Mouse (Mus musculus) CH12.LX (cell line): ENCODE results near the gene Tanc1. TPM values are rescaled to one million over a fixed set of nuclear protein-coding genes. Genes with fewer than 3 reads are reported as not detected.

ENCODE experiments used
- DNase-seq: peaks from one replicate; pipeline ENCODE4 v3.0.0-alpha.2; 2013; ENCODE audit errors: extremely low read depth
- H3K27ac ChIP-seq: 2 replicates; pipeline ENCODE4 v1.5.1; 2012; ENCODE audit warnings: low read depth, mild to moderate bottlenecking, control low read depth, moderate library complexity; ENCODE audit not compliant: insufficient read depth
- H3K27me3 ChIP-seq: replicated peaks from 2 replicates; pipeline ENCODE3; 2012; ENCODE audit warnings: inconsistent platforms
- H3K36me3 ChIP-seq, 2 experiments: replicated peaks in 1 of 2; 2 replicates each; pipeline versions ENCODE3 to v1.6.1; 2012; ENCODE audit warnings: inconsistent platforms in 1 of 2, low read length in 1 of 2, mild to moderate bottlenecking in 1 of 2, mixed read lengths in 1 of 2, moderate library complexity in 1 of 2; ENCODE audit not compliant: control insufficient read depth in 1 of 2, insufficient read depth in 1 of 2
- H3K4me1 ChIP-seq, 2 experiments: 2 replicates each; pipeline ENCODE4 v1.6.1; 2012; ENCODE audit warnings: inconsistent platforms in 1 of 2, moderate library complexity in 1 of 2; ENCODE audit not compliant: insufficient read depth in 2 of 2, control insufficient read depth in 1 of 2
- H3K4me2 ChIP-seq: 2 replicates; pipeline ENCODE4 v1.6.1; 2012; ENCODE audit warnings: low read depth, mild to moderate bottlenecking, control low read depth; ENCODE audit not compliant: poor library complexity, insufficient read depth, severe bottlenecking
- H3K4me3 ChIP-seq, 3 experiments: fragments of 150-350 bp in 1 of 3; sonication (generic) in 1 of 3; replicated peaks in 1 of 3; 2 replicates each; pipeline versions ENCODE3 to v1.5.1; 2011 to 2012; ENCODE audit warnings: low read depth in 2 of 3, low read length in 2 of 3, mild to moderate bottlenecking in 2 of 3, moderate library complexity in 2 of 3, control low read depth in 1 of 3, improper control_type of control experiment in 1 of 3, inconsistent platforms in 1 of 3, mixed read lengths in 1 of 3; ENCODE audit not compliant: poor library complexity in 1 of 3
- H3K79me2 ChIP-seq: replicated peaks from 2 replicates; pipeline ENCODE4 v1.6.1; 2012; ENCODE audit warnings: mild to moderate bottlenecking, moderate library complexity; ENCODE audit not compliant: control insufficient read depth, poor library complexity, insufficient read depth, severe bottlenecking; ENCODE audit errors: extremely low read depth
- H3K9ac ChIP-seq: 2 replicates; pipeline ENCODE4 v1.6.1; 2012; ENCODE audit warnings: low read depth, mild to moderate bottlenecking, control low read depth, moderate library complexity; ENCODE audit not compliant: insufficient read depth
- H3K9me3 ChIP-seq: replicated peaks from 2 replicates; pipeline ENCODE3; 2012; ENCODE audit warnings: low read length, inconsistent platforms, mixed read lengths
- BHLHE40 ChIP-seq: IDR thresholded peaks from 2 replicates; pipeline ENCODE4 v1.6.1; 2011; ENCODE audit warnings: mild to moderate bottlenecking, low read depth, low read length, improper control_type of control experiment
- CTCF ChIP-seq, 2 experiments: IDR thresholded peaks in 1 of 2; conservative IDR thresholded peaks in 1 of 2; 2 replicates each; pipeline ENCODE4 v1.5.1; 2011 to 2012; ENCODE audit warnings: low read depth in 2 of 2, low read length in 2 of 2, improper control_type of control experiment in 1 of 2, inconsistent platforms in 1 of 2, mild to moderate bottlenecking in 1 of 2, moderate library complexity in 1 of 2
- ELF1 ChIP-seq: IDR thresholded peaks from 2 replicates; pipeline ENCODE4 v1.6.1; 2014; ENCODE audit warnings: low read depth, mild to moderate bottlenecking, inconsistent platforms, low read length, improper control_type of control experiment
- EP300 ChIP-seq: IDR thresholded peaks from 2 replicates; pipeline ENCODE4 v1.6.1; 2011; ENCODE audit warnings: low read length, improper control_type of control experiment
- ETS1 ChIP-seq: conservative IDR thresholded peaks from 2 replicates; pipeline ENCODE4 v1.6.1; 2012; ENCODE audit warnings: low read depth, mild to moderate bottlenecking, inconsistent platforms, low read length, improper control_type of control experiment, moderate library complexity
- GABPA ChIP-seq: IDR thresholded peaks from 2 replicates; pipeline ENCODE4 v1.6.1; 2012; ENCODE audit warnings: low read depth, low read length, improper control_type of control experiment, inconsistent platforms; ENCODE audit not compliant: insufficient replicate concordance
- IRF4 ChIP-seq: IDR thresholded peaks from 2 replicates; pipeline ENCODE4 v1.6.1; 2014; ENCODE audit warnings: low read depth, mild to moderate bottlenecking, inconsistent platforms, low read length, improper control_type of control experiment
- JUND ChIP-seq: conservative IDR thresholded peaks from 2 replicates; pipeline ENCODE4 v1.6.1; 2011; ENCODE audit warnings: low read depth, low read length, improper control_type of control experiment
- KAT2A ChIP-seq: IDR thresholded peaks from 2 replicates; pipeline ENCODE4 v1.6.1; 2012; ENCODE audit warnings: low read length, improper control_type of control experiment, inconsistent platforms; ENCODE audit not compliant: insufficient replicate concordance
- MAFK ChIP-seq: IDR thresholded peaks from 2 replicates; pipeline ENCODE4 v1.6.1; 2011; ENCODE audit warnings: low read length, improper control_type of control experiment; ENCODE audit not compliant: insufficient replicate concordance
- MYC ChIP-seq: IDR thresholded peaks from 2 replicates; pipeline ENCODE4 v1.6.1; 2011; ENCODE audit warnings: low read depth, mild to moderate bottlenecking, improper control_type of control experiment, low read length
- NELFE ChIP-seq: IDR thresholded peaks from 2 replicates; pipeline ENCODE4 v1.6.1; 2011; ENCODE audit warnings: low read depth, low read length, improper control_type of control experiment
- POLR2A ChIP-seq: IDR thresholded peaks from 2 replicates; pipeline ENCODE4 v1.6.1; 2011; ENCODE audit warnings: low read depth, mild to moderate bottlenecking, improper control_type of control experiment, low read length
- POLR2AphosphoS2 ChIP-seq: IDR thresholded peaks from 2 replicates; pipeline ENCODE4 v1.6.1; 2011; ENCODE audit warnings: low read depth, low read length, improper control_type of control experiment
- RAD21 ChIP-seq: IDR thresholded peaks from 2 replicates; pipeline ENCODE4 v1.6.1; 2011; ENCODE audit warnings: low read depth, mild to moderate bottlenecking, low read length, improper control_type of control experiment, moderate library complexity
- SIN3A ChIP-seq: IDR thresholded peaks from 2 replicates; pipeline ENCODE4 v1.6.1; 2012; ENCODE audit warnings: low read length, improper control_type of control experiment, inconsistent platforms
- SMC3 ChIP-seq: IDR thresholded peaks from 2 replicates; pipeline ENCODE4 v1.6.1; 2011; ENCODE audit warnings: low read depth, low read length, improper control_type of control experiment
- TCF12 ChIP-seq: IDR thresholded peaks from 2 replicates; pipeline ENCODE4 v1.6.1; 2014; ENCODE audit warnings: low read depth, mild to moderate bottlenecking, inconsistent platforms, low read length, improper control_type of control experiment
- UBTF ChIP-seq: IDR thresholded peaks from 2 replicates; pipeline ENCODE4 v1.6.1; 2012; ENCODE audit warnings: low read depth, mild to moderate bottlenecking, inconsistent platforms, low read length, improper control_type of control experiment, moderate library complexity
- USF1 ChIP-seq: IDR thresholded peaks from 2 replicates; pipeline ENCODE4 v1.6.1; 2014; ENCODE audit warnings: low read depth, mild to moderate bottlenecking, inconsistent platforms, low read length, improper control_type of control experiment
- USF2 ChIP-seq: conservative IDR thresholded peaks from 2 replicates; pipeline ENCODE4 v1.6.1; 2011; ENCODE audit warnings: low read depth, low read length, improper control_type of control experiment
- ZC3H11A ChIP-seq: IDR thresholded peaks from 2 replicates; pipeline ENCODE4 v1.6.1; 2012; ENCODE audit warnings: low read depth, mild to moderate bottlenecking, inconsistent platforms, low read length, improper control_type of control experiment
- ZKSCAN1 ChIP-seq: IDR thresholded peaks from 2 replicates; pipeline ENCODE4 v1.6.1; 2012; ENCODE audit warnings: low read depth, inconsistent platforms, low read length, improper control_type of control experiment, borderline replicate concordance
- ZNF384 ChIP-seq: IDR thresholded peaks from 2 replicates; pipeline ENCODE4 v1.6.1; 2012; ENCODE audit warnings: low read depth, low read length, improper control_type of control experiment, inconsistent platforms
- dilution Hi-C: fragments of 300-500 bp; cut with MboI; formaldehyde crosslinking; loops from 2 replicates; pipeline ENCODE4 v1.14.3; 2020; ENCODE audit warnings: low sequenced_read_pairs; ENCODE audit not compliant: extremely low pct_unique_long_range_greater_than_20kb, extremely low pct_ligation_motif_present
- in situ Hi-C: fragments of 300-500 bp; cut with MboI; formaldehyde crosslinking; loops from 3 replicates; pipeline ENCODE4 v1.14.3; 2019; ENCODE audit warnings: low sequenced_read_pairs, low pct_ligation_motif_present, low pct_unique_long_range_greater_than_20kb, mixed read lengths
- polyA plus RNA-seq: library from polyadenylated mRNA; unstranded; fragments of >175 nt; gene quantifications from 2 replicates; pipeline ENCODE4 v1.2.1, GENCODE M21; 2012; ENCODE audit warnings: low read depth; ENCODE audit not compliant: insufficient read length
- total RNA-seq, 2 experiments: library from RNA; depleted of rRNA; stranded (reverse); fragments of 300-350 nt in 1 of 2; fragments of >200 nt in 1 of 2; gene quantifications; 2 replicates each; pipeline ENCODE4 v1.2.3; 2012 to 2014

Gene Tanc1
- total and polyA plus RNA-seq, 3 experiments, result 0.08 to 0.21 (median 0.08) TPM

GRCm38 (mm10) chr2:59622514-59623139, 10.8 kb downstream of the Tanc1 start:
- dilution Hi-C loops (no loop called here), in situ Hi-C loops (no loop called here)
- Histone ChIP-seq H3K4me3 (no peak overlapping the region), H3K9ac (no peak overlapping the region), H3K27ac (no peak overlapping the region), H3K79me2 (no peaks in the 10 kb centered on the region), H3K27me3 (no peaks in the 10 kb centered on the region), H3K9me3 (no peaks in the 10 kb centered on the region), H3K4me1 (no peaks in the 10 kb centered on the region), H3K36me3 (no peaks in the 10 kb centered on the region), H3K4me2 (no peak overlapping the region)
- TF ChIP-seq RAD21 (no peak), SMC3 (no peak), ZKSCAN1 (no peak), SIN3A (no peak), POLR2A (no peak), IRF4 (no peak), GABPA (no peak), USF1 (no peak), ETS1 (no peak), CTCF (conservative IDR thresholded peaks at IDR 0.05 in 1 of 2, IDR thresholded peaks at IDR 0.05 in 1 of 2; ENCODE audit: low read depth in 2 of 2, low read length in 2 of 2) (no peak), MAFK (no peak), ZC3H11A (no peak), NELFE (no peak), EP300 (no peak), MYC (no peak), TCF12 (no peak), UBTF (no peak), ZNF384 (no peak), JUND (no peak)
- no peak for DNase-seq

- Histone ChIP-seq H3K27ac (no peak overlapping the region), H3K27me3 (no peaks in the 10 kb centered on the region), H3K4me2 (no peak overlapping the region), H3K4me1 (peaks cover 0 to 5% of the 10 kb centered on the region in 2 experiments; a peak in 1 of 4 replicates), H3K9ac (no peak overlapping the region), H3K4me3 (no peak overlapping the region), H3K9me3 (no peaks in the 10 kb centered on the region), H3K79me2 (no peaks in the 10 kb centered on the region), H3K36me3 (no peaks in the 10 kb centered on the region)
- DNase-seq, result no peak
- TF ChIP-seq ELF1 (no peak), UBTF (no peak), BHLHE40 (no peak), USF2 (no peak), POLR2AphosphoS2 (no peak), ZC3H11A (no peak), KAT2A (no peak)
- dilution Hi-C loops, result no loop called here
- in situ Hi-C loops, result no loop called here
These were observed 12.0 kb downstream of the Tanc1 start for GRCm38 (mm10) chr2:59623858-59624257.
